Mouse (Mus musculus): ENCODE data around the gene Vasn. TPM values are rescaled to one million over a fixed set of nuclear protein-coding genes. Genes with fewer than 3 reads are reported as not detected.

Vasn gene
- polyA plus RNA-seq, 1 experiment from 2014 or later = 9.4 TPM

DNA sequence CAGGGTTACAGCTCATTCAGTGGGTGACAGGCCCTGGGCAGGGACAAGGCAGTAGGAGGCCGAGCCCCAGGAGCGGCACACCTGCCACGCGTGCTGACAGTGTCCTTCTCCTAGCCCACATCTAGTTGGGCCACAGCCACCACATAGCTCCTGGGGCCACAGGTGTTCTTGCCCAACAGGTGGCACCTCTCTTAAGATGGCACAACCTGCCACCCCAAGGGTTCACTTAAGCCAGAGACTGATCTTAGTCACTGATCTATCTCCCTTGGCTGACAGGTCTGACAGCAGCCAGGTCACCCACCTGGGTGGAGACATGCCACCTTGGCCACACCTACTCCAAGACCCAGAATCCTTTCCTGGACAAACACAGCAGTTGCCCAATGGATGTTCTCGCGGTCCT is 3.2 kb downstream of the Vasn start:
- H3K4me3 ChIP-seq (ENCODE audit: low read depth, low read length) = no peak overlapping the region
- no peaks in the 10 kb centered on the region for H3K9me3 ChIP-seq (ENCODE audit: control insufficient read depth, low read length)
- H3K27ac ChIP-seq (ENCODE audit: low read depth, low read length) = no peak overlapping the region
- H3K9ac ChIP-seq (ENCODE audit: low read depth, low read length) = no peak overlapping the region
- WGBS = 79% methylated on average over 6 of the region's 6 CpGs
- H3K27me3 ChIP-seq (ENCODE audit: control insufficient read depth, insufficient read depth, low read length) = no peaks in the 10 kb centered on the region
- no peak for ATAC-seq (ENCODE audit: low FRiP score)
- DNase-seq (ENCODE audit: low spot score) = no peak
- H3K4me1 ChIP-seq (replicated peaks; ENCODE audit: control insufficient read depth, insufficient read depth, low read length) = peaks cover 6% of the 10 kb centered on the region; the same call in 1 of the 2 replicates
- H3K4me2 ChIP-seq (replicated peaks; ENCODE audit: low read depth, low read length) = no peak overlapping the region
- no peaks in the 10 kb centered on the region for H3K36me3 ChIP-seq (ENCODE audit: control insufficient read depth, insufficient read depth, low read length)

DNA sequence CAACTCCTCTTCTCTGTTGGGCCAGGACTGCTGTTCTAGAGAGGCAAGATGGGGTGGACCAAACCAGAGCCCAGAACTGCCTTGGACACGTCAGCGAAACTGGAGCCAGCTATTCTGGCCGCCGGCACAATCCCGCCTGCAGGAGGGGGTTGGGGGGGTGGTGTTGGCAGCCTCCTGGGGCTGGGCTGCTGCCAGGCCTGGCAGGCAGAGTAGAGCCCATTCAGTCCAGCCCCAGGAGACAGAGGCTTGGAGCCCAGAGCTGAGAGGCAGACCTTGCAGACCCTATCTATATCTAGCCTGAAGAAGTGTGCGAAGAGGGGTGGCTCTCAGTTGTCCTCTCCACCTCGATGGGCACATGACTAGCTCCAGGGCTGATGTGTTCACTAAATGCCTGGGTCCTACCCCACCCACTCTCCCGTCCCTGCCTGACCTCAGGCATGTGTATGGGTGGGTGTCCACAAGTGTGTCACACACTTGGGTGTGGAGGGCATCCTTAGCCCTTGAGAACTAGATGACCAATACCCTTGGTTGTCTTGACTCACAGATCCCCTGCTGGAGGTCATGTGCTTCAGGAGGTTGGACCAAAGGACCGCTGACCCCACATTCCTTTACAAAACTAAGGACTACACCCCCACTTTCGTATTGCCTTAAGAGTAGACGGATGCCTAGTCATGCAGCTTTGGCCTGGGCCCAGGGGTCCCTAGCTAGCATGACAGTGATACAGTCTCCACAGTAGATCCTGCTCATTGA is 4.1 kb downstream of the Vasn start:
- H3K36me3 ChIP-seq (ENCODE audit: control insufficient read depth, insufficient read depth, low read length) = no peaks in the 10 kb centered on the region
- no peak overlapping the region for H3K4me2 ChIP-seq (replicated peaks; ENCODE audit: low read depth, low read length)
- no peak overlapping the region for H3K9ac ChIP-seq (ENCODE audit: low read depth, low read length)
- no peaks in the 10 kb centered on the region for H3K27me3 ChIP-seq (ENCODE audit: control insufficient read depth, insufficient read depth, low read length)
- 74% methylated on average over 11 of the region's 11 CpGs for WGBS
- DNase-seq (ENCODE audit: low spot score) (no peak), ATAC-seq (ENCODE audit: low FRiP score) (no peak)
- no peak overlapping the region for H3K4me3 ChIP-seq (ENCODE audit: low read depth, low read length)
- H3K9me3 ChIP-seq (ENCODE audit: control insufficient read depth, low read length) = no peaks in the 10 kb centered on the region
- peaks cover 6% of the 10 kb centered on the region; the same call in 1 of the 2 replicates for H3K4me1 ChIP-seq (replicated peaks; ENCODE audit: control insufficient read depth, insufficient read depth, low read length)
- H3K27ac ChIP-seq (ENCODE audit: low read depth, low read length) = no peak overlapping the region

DNA sequence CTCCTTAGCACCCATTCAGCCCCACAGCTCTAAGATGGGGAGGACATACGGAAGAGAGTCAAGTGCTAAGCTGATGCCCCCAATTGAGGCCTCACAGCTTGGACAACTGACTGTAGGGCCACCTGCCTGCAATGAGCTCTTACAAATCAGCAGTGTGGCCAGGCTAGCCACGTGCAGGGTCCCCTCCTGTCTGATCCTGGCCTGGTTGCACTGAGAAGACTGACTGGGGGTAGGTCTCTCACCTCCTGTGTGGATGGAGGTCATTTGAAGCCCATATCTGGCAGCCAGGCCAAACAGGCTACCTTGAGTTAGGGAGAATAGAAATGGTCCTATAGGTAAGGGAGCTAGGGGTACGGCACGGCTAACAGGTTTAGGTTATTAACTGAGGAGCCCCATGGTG is 6.1 kb downstream of the Vasn start:
- ATAC-seq (ENCODE audit: low FRiP score) (no peak), DNase-seq (ENCODE audit: low spot score) (no peak)
- no peak overlapping the region for H3K9ac ChIP-seq (ENCODE audit: low read depth, low read length)
- H3K4me2 ChIP-seq (replicated peaks; ENCODE audit: low read depth, low read length) = no peak overlapping the region
- H3K27me3 ChIP-seq (ENCODE audit: control insufficient read depth, insufficient read depth, low read length) = no peaks in the 10 kb centered on the region
- no peaks in the 10 kb centered on the region for H3K9me3 ChIP-seq (ENCODE audit: control insufficient read depth, low read length)
- no peak overlapping the region for H3K4me3 ChIP-seq (ENCODE audit: low read depth, low read length)
- H3K27ac ChIP-seq (ENCODE audit: low read depth, low read length) = no peak overlapping the region
- no peaks in the 10 kb centered on the region for H3K36me3 ChIP-seq (ENCODE audit: control insufficient read depth, insufficient read depth, low read length)
- H3K4me1 ChIP-seq (replicated peaks; ENCODE audit: control insufficient read depth, insufficient read depth, low read length) = peaks cover 5% of the 10 kb centered on the region; the same call in 1 of the 2 replicates
- WGBS = 73% methylated on average over 4 of the region's 4 CpGs

DNA sequence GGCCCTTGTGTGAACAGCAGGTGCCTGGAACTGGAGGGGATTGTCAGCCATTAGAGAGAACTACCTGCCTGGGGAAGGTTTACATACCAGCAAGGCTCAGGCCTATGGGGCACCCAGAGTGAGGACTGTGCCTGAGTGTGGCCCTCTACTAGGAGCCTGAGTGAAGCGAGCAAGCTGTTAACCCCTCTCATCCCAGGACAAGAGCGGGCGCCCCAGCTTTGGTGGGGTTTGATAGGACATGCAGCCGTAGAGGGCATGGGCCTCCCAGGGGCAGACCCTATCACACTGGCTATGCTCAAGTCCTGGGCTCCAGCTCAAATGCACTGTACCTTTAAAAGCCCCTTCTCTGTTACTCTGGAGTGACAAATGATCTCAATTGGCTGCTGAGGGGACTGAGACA is 7.1 kb downstream of the Vasn start:
- Histone ChIP-seq H3K27ac (ENCODE audit: low read depth, low read length) (no peak overlapping the region), H3K9ac (ENCODE audit: low read depth, low read length) (no peak overlapping the region), H3K9me3 (ENCODE audit: control insufficient read depth, low read length) (no peaks in the 10 kb centered on the region), H3K4me2 (replicated peaks; ENCODE audit: low read depth, low read length) (no peak overlapping the region), H3K36me3 (ENCODE audit: control insufficient read depth, insufficient read depth, low read length) (no peaks in the 10 kb centered on the region), H3K4me3 (ENCODE audit: low read depth, low read length) (no peak overlapping the region), H3K27me3 (ENCODE audit: control insufficient read depth, insufficient read depth, low read length) (no peaks in the 10 kb centered on the region), H3K4me1 (replicated peaks; ENCODE audit: control insufficient read depth, insufficient read depth, low read length) (peaks cover 2% of the 10 kb centered on the region; the same call in 1 of the 2 replicates)
- ATAC-seq (ENCODE audit: low FRiP score) = no peak
- WGBS = 64% methylated on average over 4 of the region's 4 CpGs
- DNase-seq (ENCODE audit: low spot score) = no peak

DNA sequence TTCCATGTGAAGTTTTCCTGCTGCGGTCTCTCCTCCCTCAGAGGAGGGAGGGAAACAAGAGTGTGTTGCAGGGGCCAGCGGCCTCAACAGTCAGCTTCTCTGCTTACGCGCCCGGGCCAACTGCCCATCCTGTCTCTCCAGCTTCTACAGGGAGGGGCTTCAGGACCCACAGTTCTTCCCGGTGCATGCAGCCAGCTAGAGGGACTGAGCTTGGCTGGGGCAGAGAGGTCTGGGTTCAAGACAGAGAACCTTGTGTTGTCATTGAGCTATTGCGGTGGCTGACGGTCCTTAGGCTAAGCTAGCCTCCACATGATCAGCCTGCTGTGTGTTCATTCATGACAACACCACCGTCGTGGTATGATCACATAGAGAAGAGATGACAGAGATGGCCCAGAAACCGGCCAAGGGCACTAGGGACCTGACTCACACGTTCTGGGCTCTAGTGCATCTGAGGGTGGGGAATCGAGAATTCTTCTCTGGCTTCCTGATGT is 8.0 kb downstream of the Vasn start:
- Histone ChIP-seq H3K27me3 (ENCODE audit: control insufficient read depth, insufficient read depth, low read length) (no peaks in the 10 kb centered on the region), H3K27ac (ENCODE audit: low read depth, low read length) (no peak overlapping the region), H3K9me3 (ENCODE audit: control insufficient read depth, low read length) (no peaks in the 10 kb centered on the region), H3K4me1 (replicated peaks; ENCODE audit: control insufficient read depth, insufficient read depth, low read length) (0 out of 2 replicates have a peak, but pooled peaks cover 2% of the 10 kb centered on the region), H3K36me3 (ENCODE audit: control insufficient read depth, insufficient read depth, low read length) (no peaks in the 10 kb centered on the region), H3K4me2 (replicated peaks; ENCODE audit: low read depth, low read length) (no peak overlapping the region), H3K9ac (ENCODE audit: low read depth, low read length) (no peak overlapping the region), H3K4me3 (ENCODE audit: low read depth, low read length) (no peak overlapping the region)
- DNase-seq (ENCODE audit: low spot score) (no peak), ATAC-seq (ENCODE audit: low FRiP score) (no peak)
- WGBS = 78% methylated on average over 13 of the region's 13 CpGs

DNA sequence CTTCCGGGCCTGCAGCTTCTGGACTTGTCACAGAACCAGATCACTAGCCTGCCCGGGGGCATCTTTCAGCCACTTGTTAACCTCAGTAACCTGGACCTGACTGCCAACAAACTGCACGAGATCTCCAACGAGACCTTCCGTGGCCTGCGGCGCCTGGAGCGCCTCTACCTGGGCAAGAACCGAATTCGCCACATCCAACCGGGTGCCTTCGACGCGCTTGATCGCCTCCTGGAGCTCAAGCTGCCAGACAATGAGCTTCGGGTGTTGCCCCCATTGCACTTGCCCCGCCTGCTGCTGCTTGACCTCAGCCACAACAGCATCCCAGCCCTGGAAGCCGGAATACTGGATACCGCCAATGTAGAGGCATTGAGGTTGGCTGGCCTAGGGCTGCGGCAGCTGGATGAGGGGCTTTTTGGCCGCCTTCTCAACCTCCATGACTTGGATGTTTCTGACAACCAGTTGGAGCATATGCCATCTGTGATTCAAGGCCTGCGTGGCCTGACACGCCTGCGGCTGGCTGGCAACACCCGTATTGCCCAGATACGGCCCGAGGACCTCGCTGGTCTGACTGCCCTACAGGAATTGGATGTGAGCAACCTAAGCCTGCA is 8.8 kb downstream of the Vasn start:
- no peaks in the 10 kb centered on the region for H3K4me1 ChIP-seq (replicated peaks; ENCODE audit: control insufficient read depth, insufficient read depth, low read length)
- no peak overlapping the region for H3K4me2 ChIP-seq (replicated peaks; ENCODE audit: low read depth, low read length)
- H3K9me3 ChIP-seq (ENCODE audit: control insufficient read depth, low read length) = no peaks in the 10 kb centered on the region
- WGBS = 86% methylated on average over 28 of the region's 28 CpGs
- ATAC-seq (ENCODE audit: low FRiP score) = no peak
- H3K27me3 ChIP-seq (ENCODE audit: control insufficient read depth, insufficient read depth, low read length) = no peaks in the 10 kb centered on the region
- no peak overlapping the region for H3K4me3 ChIP-seq (ENCODE audit: low read depth, low read length)
- DNase-seq (ENCODE audit: low spot score) = no peak
- H3K36me3 ChIP-seq (ENCODE audit: control insufficient read depth, insufficient read depth, low read length) = no peaks in the 10 kb centered on the region
- H3K27ac ChIP-seq (ENCODE audit: low read depth, low read length) = no peak overlapping the region
- H3K9ac ChIP-seq (ENCODE audit: low read depth, low read length) = no peak overlapping the region

DNA sequence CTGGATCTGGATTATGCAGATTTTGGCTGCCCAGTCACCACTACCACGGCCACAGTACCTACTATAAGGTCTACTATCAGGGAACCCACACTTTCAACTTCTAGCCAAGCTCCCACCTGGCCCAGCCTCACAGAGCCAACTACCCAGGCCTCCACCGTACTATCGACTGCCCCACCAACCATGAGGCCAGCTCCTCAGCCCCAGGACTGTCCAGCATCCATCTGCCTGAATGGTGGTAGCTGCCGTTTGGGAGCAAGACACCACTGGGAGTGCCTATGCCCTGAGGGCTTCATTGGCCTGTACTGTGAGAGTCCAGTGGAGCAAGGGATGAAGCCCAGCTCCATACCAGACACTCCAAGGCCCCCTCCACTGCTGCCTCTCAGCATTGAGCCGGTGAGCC is 9.5 kb downstream of the Vasn start:
- DNase-seq (ENCODE audit: low spot score) = no peak
- H3K4me3 ChIP-seq (ENCODE audit: low read depth, low read length) = no peak overlapping the region
- H3K4me1 ChIP-seq (replicated peaks; ENCODE audit: control insufficient read depth, insufficient read depth, low read length) = no peaks in the 10 kb centered on the region
- no peaks in the 10 kb centered on the region for H3K9me3 ChIP-seq (ENCODE audit: control insufficient read depth, low read length)
- H3K36me3 ChIP-seq (ENCODE audit: control insufficient read depth, insufficient read depth, low read length) = no peaks in the 10 kb centered on the region
- ATAC-seq (ENCODE audit: low FRiP score) = no peak
- WGBS = 84% methylated on average over 5 of the region's 5 CpGs
- H3K27ac ChIP-seq (ENCODE audit: low read depth, low read length) = no peak overlapping the region
- no peak overlapping the region for H3K4me2 ChIP-seq (replicated peaks; ENCODE audit: low read depth, low read length)
- H3K27me3 ChIP-seq (ENCODE audit: control insufficient read depth, insufficient read depth, low read length) = no peaks in the 10 kb centered on the region
- no peak overlapping the region for H3K9ac ChIP-seq (ENCODE audit: low read depth, low read length)

DNA sequence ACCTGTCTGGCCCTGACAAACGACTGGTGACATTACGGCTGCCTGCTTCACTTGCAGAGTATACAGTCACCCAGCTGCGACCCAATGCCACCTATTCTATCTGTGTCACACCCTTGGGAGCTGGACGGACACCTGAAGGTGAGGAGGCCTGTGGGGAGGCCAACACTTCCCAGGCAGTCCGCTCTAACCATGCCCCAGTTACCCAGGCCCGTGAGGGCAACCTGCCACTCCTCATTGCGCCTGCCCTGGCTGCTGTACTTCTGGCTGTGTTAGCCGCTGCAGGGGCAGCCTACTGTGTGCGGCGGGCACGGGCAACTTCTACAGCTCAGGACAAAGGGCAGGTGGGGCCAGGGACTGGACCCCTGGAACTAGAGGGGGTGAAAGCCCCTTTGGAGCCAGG is 10.0 kb downstream of the Vasn start:
- Histone ChIP-seq H3K36me3 (ENCODE audit: control insufficient read depth, insufficient read depth, low read length) (no peaks in the 10 kb centered on the region), H3K27ac (ENCODE audit: low read depth, low read length) (no peak overlapping the region), H3K9ac (ENCODE audit: low read depth, low read length) (no peak overlapping the region), H3K4me2 (replicated peaks; ENCODE audit: low read depth, low read length) (no peak overlapping the region), H3K27me3 (ENCODE audit: control insufficient read depth, insufficient read depth, low read length) (no peaks in the 10 kb centered on the region), H3K4me3 (ENCODE audit: low read depth, low read length) (no peak overlapping the region), H3K4me1 (replicated peaks; ENCODE audit: control insufficient read depth, insufficient read depth, low read length) (no peaks in the 10 kb centered on the region), H3K9me3 (ENCODE audit: control insufficient read depth, low read length) (no peaks in the 10 kb centered on the region)
- ATAC-seq (ENCODE audit: low FRiP score) (no peak), DNase-seq (ENCODE audit: low spot score) (no peak)
- whole genome bisulfite sequencing = 94% methylated on average over 11 of the region's 11 CpGs

DNA sequence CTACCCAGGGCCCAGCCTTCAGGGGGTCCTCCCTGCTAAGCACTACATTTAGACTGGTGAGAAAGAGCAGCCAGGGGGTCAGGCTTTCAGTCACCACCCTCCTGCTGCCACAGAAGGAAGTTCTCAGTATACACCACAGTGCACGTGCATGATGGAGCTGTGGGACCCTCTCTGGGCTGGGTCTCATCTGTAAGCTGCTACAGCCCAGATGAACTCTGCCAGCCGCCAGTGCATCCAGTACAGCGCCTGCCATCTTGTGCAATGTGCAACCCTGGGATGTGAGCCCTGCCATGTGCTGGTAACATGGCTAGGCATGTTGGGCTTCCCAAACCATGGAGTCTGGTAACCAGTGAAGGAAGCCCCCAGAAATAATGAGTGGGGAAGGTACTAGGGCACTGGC is 10.4 kb downstream of the Vasn start:
- Histone ChIP-seq H3K36me3 (ENCODE audit: control insufficient read depth, insufficient read depth, low read length) (no peaks in the 10 kb centered on the region), H3K4me1 (replicated peaks; ENCODE audit: control insufficient read depth, insufficient read depth, low read length) (no peaks in the 10 kb centered on the region), H3K9ac (ENCODE audit: low read depth, low read length) (no peak overlapping the region), H3K4me2 (replicated peaks; ENCODE audit: low read depth, low read length) (no peak overlapping the region), H3K4me3 (ENCODE audit: low read depth, low read length) (no peak overlapping the region), H3K27me3 (ENCODE audit: control insufficient read depth, insufficient read depth, low read length) (no peaks in the 10 kb centered on the region), H3K27ac (ENCODE audit: low read depth, low read length) (no peak overlapping the region), H3K9me3 (ENCODE audit: control insufficient read depth, low read length) (no peaks in the 10 kb centered on the region)
- DNase-seq (ENCODE audit: low spot score) (no peak), ATAC-seq (ENCODE audit: low FRiP score) (no peak)
- 88% methylated on average over 3 of the region's 3 CpGs for WGBS
